Mouse (Mus musculus): ENCODE measurements at regions not wholly inside any gene's neighbourhood (a gene's known extent, or its start where the extent isn't known, plus 50 kb on each side); places are given as distances from the start of the nearest gene placed in this dataset.

DNA sequence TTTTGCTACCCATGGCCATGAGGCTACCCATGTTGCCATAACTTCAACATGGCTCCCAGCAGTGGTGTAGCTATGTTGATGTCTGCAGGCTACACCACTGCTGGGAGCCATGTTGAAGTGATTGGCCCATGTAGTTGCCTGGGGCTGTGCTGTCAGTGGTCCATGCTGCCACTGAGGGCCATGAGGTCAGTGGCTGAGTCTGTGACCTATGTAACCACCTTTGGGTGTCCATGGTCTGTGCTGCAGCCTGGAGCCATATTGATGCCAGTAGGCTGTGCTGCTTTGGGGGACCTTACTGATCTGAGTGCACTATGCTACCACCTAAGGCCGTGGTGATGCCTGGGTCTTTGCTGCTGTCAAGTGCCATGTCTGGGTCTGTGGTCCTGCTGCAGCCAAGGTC is 167.4 kb downstream of the Dmrta2 start:
- Histone ChIP-seq H3K4me1 (ENCODE audit: control insufficient read depth, insufficient read depth, low read length) (no peaks in the 10 kb centered on the region), H3K27me3 (ENCODE audit: control insufficient read depth, insufficient read depth, low read length) (no peaks in the 10 kb centered on the region), H3K9ac (ENCODE audit: low read depth, low read length, severe bottlenecking) (no peak overlapping the region), H3K4me3 (replicated peaks; ENCODE audit: low read length) (no peak overlapping the region), H3K36me3 (ENCODE audit: control insufficient read depth, insufficient read depth, low read length) (no peaks in the 10 kb centered on the region), H3K9me3 (ENCODE audit: control insufficient read depth, low read length) (no peaks in the 10 kb centered on the region), H3K27ac (replicated peaks; ENCODE audit: low read depth, low read length) (no peak overlapping the region), H3K4me2 (replicated peaks; ENCODE audit: low read depth, low read length, severe bottlenecking) (no peak overlapping the region)
- ATAC-seq (ENCODE audit: low FRiP score, low read depth) (no peak), DNase-seq (ENCODE audit: low spot score) (no peak)
- WGBS: 79% methylated on average over 1 of the region's 1 CpGs
- TF ChIP-seq POLR2A (IDR thresholded peaks at IDR 0.05; ENCODE audit: borderline replicate concordance, extremely low read depth, insufficient read depth, insufficient read length): no peak

GRCm38 (mm10) chr4:110152103-110152946 is 174.5 kb downstream of the Dmrta2 start:
- Histone ChIP-seq H3K27ac (replicated peaks; ENCODE audit: low read depth, low read length) (no peak overlapping the region), H3K9me3 (ENCODE audit: control insufficient read depth, low read length) (no peaks in the 10 kb centered on the region), H3K4me2 (replicated peaks; ENCODE audit: low read depth, low read length, severe bottlenecking) (no peak overlapping the region), H3K4me1 (ENCODE audit: control insufficient read depth, insufficient read depth, low read length) (no peaks in the 10 kb centered on the region), H3K27me3 (ENCODE audit: control insufficient read depth, insufficient read depth, low read length) (no peaks in the 10 kb centered on the region), H3K9ac (ENCODE audit: low read depth, low read length, severe bottlenecking) (no peak overlapping the region), H3K4me3 (replicated peaks; ENCODE audit: low read length) (no peak overlapping the region), H3K36me3 (ENCODE audit: control insufficient read depth, insufficient read depth, low read length) (no peaks in the 10 kb centered on the region)
- no peak for TF ChIP-seq POLR2A (IDR thresholded peaks at IDR 0.05; ENCODE audit: borderline replicate concordance, extremely low read depth, insufficient read depth, insufficient read length)
- 33% methylated on average over 15 of the region's 15 CpGs for WGBS
- ATAC-seq (ENCODE audit: low FRiP score, low read depth) (no peak), DNase-seq (ENCODE audit: low spot score) (no peak)
